Mouse (Mus musculus) kidney, adult 2 months (tissue): Measurements from ENCODE around the gene Ldlrad1.

ENCODE experiments used
- CTCF ChIP-seq: fragments of 200-500 bp; conservative IDR thresholded peaks from 2 replicates; pipeline ENCODE4 v1.5.1; 2011; ENCODE audit warnings: low read depth, mild to moderate bottlenecking, control low read depth, low read length, moderate library complexity, mixed read lengths; ENCODE audit not compliant: insufficient read depth, insufficient read length
- POLR2A ChIP-seq: fragments of 200-500 bp; IDR thresholded peaks from one replicate; pipeline ENCODE4 v1.6.1; 2011; ENCODE audit warnings: low read depth, low read length, control low read depth

DNA sequence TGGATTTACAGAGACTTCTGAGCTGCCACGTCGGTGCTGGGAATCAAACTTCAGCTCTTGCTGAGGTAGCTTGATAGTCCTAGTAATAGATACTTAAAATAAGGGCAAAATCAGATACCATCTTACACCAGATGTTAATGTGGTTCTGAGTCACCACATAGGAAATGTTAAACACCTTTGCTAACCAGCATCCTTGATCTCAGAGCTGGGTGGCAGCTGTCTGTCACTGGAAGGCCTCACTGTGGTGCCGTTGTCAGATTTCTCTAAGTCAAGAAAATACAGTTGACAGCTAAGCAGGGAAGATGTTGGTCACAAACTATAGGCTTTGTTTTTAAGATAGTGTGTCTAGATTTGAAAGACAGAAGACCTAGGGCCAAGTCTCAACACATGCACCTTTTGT is 7.2 kb upstream of the Ldlrad1 start:
- TF ChIP-seq CTCF (no peak), POLR2A (no peak)
